Mouse (Mus musculus) midbrain, embryonic 10.5 days (tissue): ENCODE data around the gene Pik3c2g. TPM values are rescaled to one million over a fixed set of nuclear protein-coding genes. Genes with fewer than 3 reads are reported as not detected.

ENCODE experiments used
- DNase-seq: peaks from one replicate; pipeline ENCODE4 v3.0.0-alpha.2; 2017; ENCODE audit warnings: low spot score
- H3K27ac ChIP-seq: fragments of 300-500 bp; sonication (generic); replicated peaks from 2 replicates; pipeline ENCODE4 v1.5.1; 2016; ENCODE audit warnings: mild to moderate bottlenecking
- H3K27me3 ChIP-seq: fragments of 300-500 bp; sonication (generic); 2 replicates; pipeline ENCODE4 v1.6.1; 2016; ENCODE audit warnings: low read depth, mild to moderate bottlenecking; ENCODE audit not compliant: poor library complexity, severe bottlenecking
- H3K36me3 ChIP-seq: fragments of 300-500 bp; sonication (generic); 2 replicates; pipeline ENCODE4 v1.6.1; 2016; ENCODE audit warnings: mild to moderate bottlenecking, moderate library complexity
- H3K4me1 ChIP-seq: fragments of 300-500 bp; sonication (generic); 2 replicates; pipeline ENCODE4 v1.6.1; 2016
- H3K4me3 ChIP-seq: fragments of 300-500 bp; sonication (generic); 2 replicates; pipeline ENCODE4 v1.5.1; 2016; ENCODE audit warnings: mild to moderate bottlenecking, moderate library complexity
- H3K9me3 ChIP-seq: fragments of 300-500 bp; sonication (generic); replicated peaks from 2 replicates; pipeline ENCODE4 v1.6.1; 2016; ENCODE audit warnings: mild to moderate bottlenecking
- WGBS: fragments of 180-500 bp; shearing (Covaris S2); methylation state at CpG from one replicate; pipeline ENCODE4 v1.1.7; 2016; 5-methylcytosine and 5-hydroxymethylcytosine counted together
- polyA plus RNA-seq: library from polyadenylated mRNA; unstranded; fragments of >200 nt; fragmentation: Nextera tagmentation; extraction: Ambion mirVana; gene quantifications from 2 replicates; pipeline ENCODE4 v1.2.1, GENCODE M21; 2016

Gene Pik3c2g
- polyA plus RNA-seq, 1 experiment from 2014 or later = not detected

- WGBS = 93% methylated on average over 3 of the region's 3 CpGs
These were observed 273.1 kb downstream of the Pik3c2g start for GRCm38 (mm10) chr6:139860141-139860540.

GRCm38 (mm10) chr6:139861534-139861933 lies 274.5 kb downstream of the Pik3c2g start:
- 84% methylated on average over 2 of the region's 2 CpGs for WGBS
- H3K27ac ChIP-seq = no peak overlapping the region
- no peak for DNase-seq
- no peak overlapping the region for H3K4me3 ChIP-seq
- no peaks in the 10 kb centered on the region for H3K4me1 ChIP-seq
- H3K9me3 ChIP-seq = no peaks in the 10 kb centered on the region
- H3K27me3 ChIP-seq = no peaks in the 10 kb centered on the region
- no peaks in the 10 kb centered on the region for H3K36me3 ChIP-seq

More at GRCm38 (mm10) chr6:139860141-139860540, 273.1 kb downstream of the Pik3c2g start:
- no peaks in the 10 kb centered on the region for H3K4me1 ChIP-seq
- H3K27ac ChIP-seq = no peak overlapping the region
- H3K27me3 ChIP-seq = no peaks in the 10 kb centered on the region
- no peak overlapping the region for H3K4me3 ChIP-seq
- H3K36me3 ChIP-seq = no peaks in the 10 kb centered on the region
- H3K9me3 ChIP-seq = no peaks in the 10 kb centered on the region
- DNase-seq = no peak

GRCm38 (mm10) chr6:139865059-139865673 lies 278.1 kb downstream of the Pik3c2g start:
- Histone ChIP-seq H3K27ac (no peak overlapping the region), H3K4me3 (no peak overlapping the region), H3K4me1 (no peaks in the 10 kb centered on the region), H3K27me3 (no peaks in the 10 kb centered on the region), H3K9me3 (no peaks in the 10 kb centered on the region), H3K36me3 (no peaks in the 10 kb centered on the region)
- WGBS = 91% methylated on average over 18 of the region's 18 CpGs
- no peak for DNase-seq

GRCm38 (mm10) chr6:139874418-139875176 lies 287.6 kb downstream of the Pik3c2g start:
- no peaks in the 10 kb centered on the region for H3K9me3 ChIP-seq
- no peaks in the 10 kb centered on the region for H3K27me3 ChIP-seq
- H3K36me3 ChIP-seq = no peaks in the 10 kb centered on the region
- no peak overlapping the region for H3K27ac ChIP-seq
- WGBS = 48% methylated on average over 3 of the region's 3 CpGs
- no peaks in the 10 kb centered on the region for H3K4me1 ChIP-seq
- H3K4me3 ChIP-seq = no peak overlapping the region
- peak; percentile 27 for DNase-seq

DNA sequence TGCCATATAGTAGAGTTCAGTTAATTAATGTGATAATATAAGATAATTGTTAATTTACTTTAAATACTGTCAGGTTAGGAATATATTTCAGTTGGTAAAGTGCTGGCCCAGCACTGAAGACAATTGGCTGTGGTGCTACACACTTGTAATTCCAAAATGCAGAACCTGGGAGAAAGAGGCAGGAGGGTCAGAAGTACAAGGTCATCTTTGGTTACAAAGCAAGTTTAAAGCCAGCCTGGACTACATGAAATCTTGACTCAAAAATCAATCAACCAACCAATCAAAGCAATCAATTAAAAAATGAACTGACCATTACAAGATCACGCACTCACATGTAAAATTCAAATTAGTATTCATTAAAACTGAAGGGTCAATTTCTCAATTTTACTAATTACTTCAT lies 289.7 kb downstream of the Pik3c2g start:
- DNase-seq = no peak
- WGBS = 93% methylated on average over 1 of the region's 1 CpGs
- Histone ChIP-seq H3K4me3 (no peak overlapping the region), H3K4me1 (no peaks in the 10 kb centered on the region), H3K36me3 (no peaks in the 10 kb centered on the region), H3K27ac (no peak overlapping the region), H3K9me3 (no peaks in the 10 kb centered on the region), H3K27me3 (no peaks in the 10 kb centered on the region)

DNA sequence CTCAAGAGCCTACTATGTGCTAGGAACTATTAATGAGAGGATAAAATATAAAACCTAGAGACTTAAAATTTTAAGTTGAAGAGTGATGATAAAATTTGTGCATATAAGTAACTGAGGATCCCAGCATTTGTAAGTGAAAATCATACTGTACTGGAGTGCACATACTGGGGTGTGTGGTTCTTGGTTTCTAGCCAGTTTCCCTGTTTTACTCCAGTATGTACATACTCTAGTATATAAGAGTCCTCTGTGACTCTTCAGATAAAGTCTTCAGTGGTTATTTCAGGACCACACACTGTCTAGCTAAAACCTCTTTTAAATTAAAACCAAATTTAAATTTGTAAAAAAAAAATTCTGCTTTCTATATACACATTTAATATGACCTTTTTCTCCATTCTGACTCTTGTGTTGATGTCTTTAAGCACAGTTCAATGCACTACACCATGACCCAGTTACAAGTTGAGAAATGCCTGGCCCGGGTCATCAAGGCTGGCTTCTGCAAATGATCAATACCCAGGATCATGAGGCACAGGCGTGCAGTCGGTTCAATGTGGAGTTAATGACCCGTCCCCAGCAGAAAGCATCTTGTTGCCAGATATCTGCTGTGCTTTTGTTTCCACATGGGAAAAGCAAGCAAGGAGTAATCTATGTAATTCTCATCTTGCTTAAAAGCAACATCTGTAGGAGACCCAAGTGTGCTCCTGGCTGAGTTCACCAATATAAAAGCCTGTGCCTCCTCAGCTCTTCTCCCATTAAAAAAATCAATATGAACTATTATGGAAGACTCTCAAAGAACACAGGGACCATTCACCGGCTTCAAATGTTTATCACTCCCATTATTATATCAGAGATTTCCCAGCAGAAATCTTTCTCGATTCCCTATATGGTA lies 290.7 kb downstream of the Pik3c2g start:
- no peaks in the 10 kb centered on the region for H3K4me1 ChIP-seq
- DNase-seq = no peak
- no peak overlapping the region for H3K4me3 ChIP-seq
- no peaks in the 10 kb centered on the region for H3K36me3 ChIP-seq
- 77% methylated on average over 6 of the region's 6 CpGs for WGBS
- H3K27ac ChIP-seq = no peak overlapping the region
- H3K9me3 ChIP-seq = no peaks in the 10 kb centered on the region
- H3K27me3 ChIP-seq = no peaks in the 10 kb centered on the region

DNA sequence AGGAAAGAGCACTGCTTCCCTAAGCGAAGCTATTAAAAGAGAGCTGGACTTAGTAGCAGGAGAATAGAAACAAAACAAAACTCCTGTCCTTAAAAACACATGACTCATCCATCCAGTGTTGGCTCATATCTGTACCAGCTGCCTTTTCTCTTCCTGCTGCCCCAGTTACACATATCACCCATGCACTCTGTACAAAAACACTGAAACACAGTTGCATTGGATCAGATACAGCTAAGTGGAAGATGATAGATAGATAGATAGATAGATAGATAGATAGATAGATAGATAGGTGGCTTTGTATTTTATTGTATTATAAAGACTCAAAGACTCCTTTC lies 291.3 kb downstream of the Pik3c2g start:
- Histone ChIP-seq H3K27ac (no peak overlapping the region), H3K27me3 (no peaks in the 10 kb centered on the region), H3K9me3 (no peaks in the 10 kb centered on the region), H3K4me3 (no peak overlapping the region), H3K4me1 (no peaks in the 10 kb centered on the region), H3K36me3 (no peaks in the 10 kb centered on the region)
- DNase-seq = no peak
- WGBS = 86% methylated on average over 1 of the region's 1 CpGs

- Histone ChIP-seq H3K4me1 (no peaks in the 10 kb centered on the region), H3K27me3 (no peaks in the 10 kb centered on the region), H3K9me3 (no peaks in the 10 kb centered on the region), H3K27ac (no peak overlapping the region), H3K4me3 (no peak overlapping the region), H3K36me3 (no peaks in the 10 kb centered on the region)
- WGBS = 92% methylated on average over 2 of the region's 2 CpGs
- no peak for DNase-seq
These were observed 295.1 kb downstream of the Pik3c2g start for GRCm38 (mm10) chr6:139882076-139882475.

DNA sequence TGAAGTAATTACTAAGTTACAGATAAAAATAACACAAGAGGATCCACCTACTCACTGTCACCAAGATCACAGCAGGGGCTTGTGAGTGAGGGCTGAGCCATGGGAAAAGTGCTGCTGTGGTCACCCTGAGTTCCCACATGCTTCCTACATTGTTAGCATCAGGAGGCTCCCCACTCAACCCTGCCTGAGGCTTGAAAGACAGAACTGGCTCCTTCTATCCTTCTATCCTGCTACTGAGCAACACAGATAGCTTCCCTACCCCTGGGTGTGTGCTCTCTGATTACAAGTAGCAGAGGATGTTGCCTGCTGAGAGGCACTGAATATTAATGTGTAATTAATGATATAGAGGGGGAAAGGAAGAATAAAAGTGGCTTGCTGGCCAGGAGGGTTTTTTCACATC lies 300.2 kb downstream of the Pik3c2g start:
- H3K4me1 ChIP-seq = peaks cover 11% of the 10 kb centered on the region
- no peak for DNase-seq

GRCm38 (mm10) chr6:139895637-139896036 lies 308.6 kb downstream of the Pik3c2g start:
- H3K4me1 ChIP-seq = peaks cover 6% of the 10 kb centered on the region; the same call in 1 of the 2 replicates
- no peaks in the 10 kb centered on the region for H3K9me3 ChIP-seq
- DNase-seq = no peak
- no peaks in the 10 kb centered on the region for H3K36me3 ChIP-seq
- no peak overlapping the region for H3K27ac ChIP-seq
- WGBS = 78% methylated on average over 2 of the region's 2 CpGs
- no peak overlapping the region for H3K4me3 ChIP-seq
- no peaks in the 10 kb centered on the region for H3K27me3 ChIP-seq

More for the DNA sequence above, 300.2 kb downstream of the Pik3c2g start:
- no peaks in the 10 kb centered on the region for H3K36me3 ChIP-seq
- no peak overlapping the region for H3K4me3 ChIP-seq
- no peaks in the 10 kb centered on the region for H3K27me3 ChIP-seq
- H3K9me3 ChIP-seq = no peaks in the 10 kb centered on the region
- no peak overlapping the region for H3K27ac ChIP-seq

- peaks cover 4% of the 10 kb centered on the region; the same call in 1 of the 2 replicates for H3K4me1 ChIP-seq
These were observed 312.7 kb downstream of the Pik3c2g start for GRCm38 (mm10) chr6:139899630-139900151.

DNA sequence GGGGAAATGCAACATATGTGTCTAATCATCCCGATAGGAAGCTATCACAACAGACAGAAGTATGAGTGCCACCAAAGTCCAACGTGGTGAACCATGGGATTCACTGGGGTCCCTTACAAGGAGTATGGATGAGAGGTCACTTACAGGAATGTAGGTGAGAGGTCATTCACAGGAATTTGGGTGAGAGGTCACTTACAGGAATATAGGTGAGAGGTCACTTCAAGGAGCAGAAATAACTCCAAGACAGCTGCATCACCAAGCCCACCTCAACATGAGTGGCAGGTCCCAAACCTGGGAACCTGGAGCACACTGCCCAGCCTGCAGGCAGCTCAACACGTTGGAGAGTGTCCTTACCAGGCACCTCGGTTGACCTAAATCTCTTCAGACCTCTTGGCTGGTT lies 314.8 kb downstream of the Pik3c2g start:
- H3K4me1 ChIP-seq = peaks cover 4% of the 10 kb centered on the region; the same call in 1 of the 2 replicates
- no peak overlapping the region for H3K27ac ChIP-seq
- 70% methylated on average over 4 of the region's 4 CpGs for WGBS
- no peak for DNase-seq
- no peaks in the 10 kb centered on the region for H3K36me3 ChIP-seq
- H3K27me3 ChIP-seq = no peaks in the 10 kb centered on the region
- no peak overlapping the region for H3K4me3 ChIP-seq
- no peaks in the 10 kb centered on the region for H3K9me3 ChIP-seq

More at GRCm38 (mm10) chr6:139899630-139900151, 312.7 kb downstream of the Pik3c2g start:
- DNase-seq = no peak
- Histone ChIP-seq H3K27ac (no peak overlapping the region), H3K36me3 (no peaks in the 10 kb centered on the region), H3K27me3 (no peaks in the 10 kb centered on the region), H3K9me3 (no peaks in the 10 kb centered on the region), H3K4me3 (no peak overlapping the region)
- WGBS = 95% methylated on average over 8 of the region's 8 CpGs
